Mouse (Mus musculus) midbrain, embryonic 14.5 days (tissue): ENCODE data around the gene B4galnt3. TPM values are rescaled to one million over a fixed set of nuclear protein-coding genes. Genes with fewer than 3 reads are reported as not detected.
A peak's percentile ranks its signal among the peaks of the same experiment; 100 is the strongest.

Experiments used
- ATAC-seq: fragments of 200-750 bp; cut with Nextera tagmentation; 2 replicates; pipeline ENCODE4 v1.8.0; 2017; ENCODE audit warnings: moderate number of reproducible peaks, moderate library complexity; ENCODE audit not compliant: low FRiP score, low TSS enrichment
- DNase-seq: peaks from one replicate; pipeline ENCODE4 v3.0.0-alpha.2; 2015
- H3K27ac ChIP-seq: fragments of 300-500 bp; sonication (generic); replicated peaks from 2 replicates; pipeline ENCODE4 v1.5.1; 2014; ENCODE audit warnings: mild to moderate bottlenecking, low read depth, low read length, moderate library complexity
- H3K27me3 ChIP-seq: fragments of 300-500 bp; sonication (generic); 2 replicates; pipeline ENCODE4 v1.6.1; 2014; ENCODE audit warnings: low read length, control low read depth, mixed read lengths; ENCODE audit not compliant: control insufficient read depth, insufficient read depth
- H3K36me3 ChIP-seq: fragments of 300-500 bp; sonication (generic); 2 replicates; pipeline ENCODE4 v1.6.1; 2014; ENCODE audit warnings: low read length, control low read depth; ENCODE audit not compliant: control insufficient read depth, insufficient read depth
- H3K4me1 ChIP-seq: fragments of 300-500 bp; sonication (generic); 2 replicates; pipeline ENCODE4 v1.6.1; 2014; ENCODE audit warnings: mild to moderate bottlenecking, antibody characterized with exemption, low read length, control low read depth; ENCODE audit not compliant: control insufficient read depth, insufficient read depth
- H3K4me2 ChIP-seq: fragments of 300-500 bp; sonication (generic); 2 replicates; pipeline ENCODE4 v1.6.1; 2014; ENCODE audit warnings: mild to moderate bottlenecking, low read length, moderate library complexity
- H3K4me3 ChIP-seq: fragments of 300-500 bp; sonication (generic); replicated peaks from 2 replicates; pipeline ENCODE4 v1.5.1; 2014; ENCODE audit warnings: low read depth, low read length
- H3K9ac ChIP-seq: fragments of 300-500 bp; sonication (generic); replicated peaks from 2 replicates; pipeline ENCODE4 v1.6.1; 2014; ENCODE audit warnings: mild to moderate bottlenecking, low read length, moderate library complexity
- H3K9me3 ChIP-seq: fragments of 300-500 bp; sonication (generic); 2 replicates; pipeline ENCODE4 v1.6.1; 2016; ENCODE audit warnings: low read length, control low read depth, mixed read lengths; ENCODE audit not compliant: control insufficient read depth
- WGBS: fragments of 180-500 bp; shearing (Covaris S2); extraction: QIAGEN DNeasy Blood & Tissue Kit; methylation state at CpG from one replicate; pipeline ENCODE4 v1.1.7; 2014; 5-methylcytosine and 5-hydroxymethylcytosine counted together
- polyA plus RNA-seq: library from polyadenylated mRNA; unstranded; fragments of >200 nt; fragmentation: Nextera tagmentation; extraction: Ambion mirVana; gene quantifications from 2 replicates; pipeline ENCODE4 v1.2.1, GENCODE M21; 2014

The B4galnt3 gene
- polyA plus RNA-seq, 1 experiment from 2014 or later = not detected

DNA sequence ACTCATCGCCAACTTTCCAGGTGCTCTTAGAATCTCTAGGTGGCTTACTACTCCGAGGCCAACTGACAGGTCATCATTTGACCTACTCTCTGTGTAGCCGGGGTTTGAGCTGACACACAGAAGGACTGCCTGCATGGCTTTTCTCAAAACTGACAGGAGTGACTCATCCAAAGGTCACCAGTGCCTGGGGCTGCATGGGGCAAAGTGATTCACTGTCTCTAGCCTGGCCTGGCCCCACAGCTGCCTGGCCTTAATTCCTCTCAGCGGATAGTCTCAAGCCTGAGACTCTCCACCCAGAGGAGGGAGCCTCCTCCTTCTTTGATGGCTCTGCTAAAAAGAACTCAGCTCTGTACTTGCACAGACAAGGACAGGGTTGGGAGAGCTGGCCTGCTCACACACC, 103.4 kb downstream of the B4galnt3 start:
- no peak for ATAC-seq
- 88% methylated on average over 4 of the region's 4 CpGs for WGBS

DNA sequence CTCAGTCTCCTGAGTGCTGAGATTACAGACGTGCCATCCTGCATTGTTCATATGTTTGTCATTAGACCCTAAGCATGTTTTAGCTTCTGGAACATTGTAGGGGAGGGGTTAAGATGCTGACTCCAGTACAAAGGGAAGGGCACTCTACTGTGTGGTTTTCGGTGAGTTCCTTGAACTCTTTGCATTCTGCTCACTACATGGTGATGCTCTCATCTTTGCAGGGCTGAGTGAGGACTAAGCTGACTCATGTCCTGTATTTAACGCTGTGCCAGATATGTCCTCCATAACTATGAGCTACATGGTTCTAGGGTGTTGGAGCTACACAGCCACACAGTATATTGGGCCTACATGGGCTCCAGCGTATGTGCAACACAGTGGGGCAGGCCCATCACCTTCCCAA, 104.0 kb downstream of the B4galnt3 start:
- ATAC-seq = no peak
- WGBS = 93% methylated on average over 4 of the region's 4 CpGs
- Histone ChIP-seq H3K27ac (no peak overlapping the region), H3K27me3 (no peaks in the 10 kb centered on the region), H3K4me3 (no peak overlapping the region), H3K4me1 (peaks cover 8% of the 10 kb centered on the region; the same call in 1 of the 2 replicates), H3K9me3 (no peaks in the 10 kb centered on the region), H3K9ac (no peak overlapping the region), H3K4me2 (no peak overlapping the region), H3K36me3 (no peaks in the 10 kb centered on the region)
- no peak for DNase-seq

More for the DNA sequence above, 103.4 kb downstream of the B4galnt3 start:
- Histone ChIP-seq H3K27me3 (no peaks in the 10 kb centered on the region), H3K36me3 (no peaks in the 10 kb centered on the region), H3K9me3 (no peaks in the 10 kb centered on the region), H3K4me3 (no peak overlapping the region), H3K9ac (no peak overlapping the region), H3K27ac (no peak overlapping the region), H3K4me1 (peaks cover 8% of the 10 kb centered on the region; the same call in 1 of the 2 replicates), H3K4me2 (no peak overlapping the region)
- DNase-seq = no peak

- no peaks in the 10 kb centered on the region for H3K9me3 ChIP-seq
Observed at GRCm38 (mm10) chr6:120189287-120189686, 105.1 kb downstream of the B4galnt3 start.

DNA sequence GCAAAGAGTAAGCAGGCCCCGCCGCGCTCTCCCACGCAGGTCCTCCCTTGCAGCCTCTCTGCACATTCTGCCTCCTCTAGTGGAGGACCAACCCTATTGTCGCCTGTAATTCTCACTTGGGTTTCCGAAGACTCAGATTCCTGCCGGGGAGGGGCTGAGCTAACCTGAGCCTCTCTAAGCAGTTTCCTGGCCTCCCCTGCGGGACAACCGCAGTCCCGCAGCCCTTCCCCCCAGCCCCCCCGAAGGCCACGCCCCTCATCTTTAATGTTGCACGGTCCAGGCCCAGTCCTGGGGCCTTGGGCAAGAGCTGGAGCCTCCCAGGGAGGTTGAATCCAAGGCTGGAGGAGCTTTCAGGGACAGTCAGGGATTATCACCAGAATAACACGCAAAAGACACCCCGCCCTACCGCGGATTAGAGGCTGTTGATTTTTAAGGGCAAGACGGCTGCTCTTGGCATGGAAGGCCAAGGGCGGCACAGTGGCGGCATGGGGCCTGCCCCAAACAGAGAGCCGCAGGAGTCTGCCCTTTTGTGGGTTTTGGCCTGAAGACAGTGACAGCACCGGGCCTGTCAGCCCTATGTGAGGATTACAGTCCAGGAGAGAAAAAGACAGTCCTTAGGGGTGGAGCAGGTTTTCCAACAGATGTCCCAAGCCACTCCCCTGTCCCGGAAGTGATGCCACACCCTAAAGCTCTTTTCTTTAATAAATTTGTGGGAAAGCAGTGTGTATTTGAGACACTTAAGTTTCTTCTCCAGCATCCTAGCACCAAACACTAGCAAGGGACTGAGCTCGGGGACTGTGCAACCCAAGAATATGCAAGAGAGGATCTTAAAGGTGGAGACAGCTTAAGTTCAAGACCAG, 105.8 kb downstream of the B4galnt3 start:
- H3K36me3 ChIP-seq = no peaks in the 10 kb centered on the region
- WGBS = 14% methylated on average over 24 of the region's 24 CpGs
- ATAC-seq (no peak), DNase-seq (peak; percentile 51)
- H3K9me3 ChIP-seq = no peaks in the 10 kb centered on the region
- no peaks in the 10 kb centered on the region for H3K27me3 ChIP-seq
- H3K9ac ChIP-seq = no peak overlapping the region
- H3K27ac ChIP-seq = no peak overlapping the region
- peak overlapping the region; percentile 27 for H3K4me2 ChIP-seq
- H3K4me3 ChIP-seq = no peak overlapping the region
- H3K4me1 ChIP-seq = peaks cover 8% of the 10 kb centered on the region; the same call in 1 of the 2 replicates

More at GRCm38 (mm10) chr6:120189287-120189686, 105.1 kb downstream of the B4galnt3 start:
- Histone ChIP-seq H3K4me1 (peaks cover 8% of the 10 kb centered on the region; the same call in 1 of the 2 replicates), H3K9ac (no peak overlapping the region), H3K27ac (no peak overlapping the region), H3K36me3 (no peaks in the 10 kb centered on the region), H3K4me2 (no peak overlapping the region), H3K27me3 (no peaks in the 10 kb centered on the region), H3K4me3 (no peak overlapping the region)
- ATAC-seq = no peak
- no peak for DNase-seq
- 78% methylated on average over 5 of the region's 5 CpGs for WGBS

DNA sequence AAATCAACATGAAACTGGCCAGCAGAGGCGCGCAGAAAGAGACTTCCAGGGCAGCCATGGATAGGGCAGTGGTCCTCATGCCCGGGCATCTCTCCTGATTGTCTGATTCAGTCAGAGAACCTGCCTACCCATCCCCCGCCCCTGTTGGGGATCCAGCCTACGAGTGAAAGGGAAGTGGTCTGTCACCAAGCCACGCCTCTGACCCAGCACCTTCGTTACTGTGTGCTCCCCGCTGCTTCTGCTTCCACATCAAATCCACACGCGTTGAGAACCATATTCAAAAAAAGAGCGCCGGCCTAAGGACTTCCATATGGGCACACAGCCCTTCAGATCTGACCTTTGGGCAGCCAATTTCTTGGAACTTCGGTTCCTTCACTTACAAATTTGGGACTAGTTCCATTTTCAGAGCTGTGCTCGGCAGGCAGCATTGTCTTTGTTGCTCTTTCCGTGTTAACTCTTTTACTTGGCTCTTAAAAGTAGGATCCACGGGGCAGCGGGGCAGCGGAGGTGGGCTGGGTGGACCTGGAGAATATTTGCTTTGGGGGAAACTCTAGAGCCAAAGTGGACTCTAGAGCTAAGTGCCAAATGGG, 106.7 kb downstream of the B4galnt3 start:
- Histone ChIP-seq H3K4me2 (peak overlapping the region; percentile 18), H3K27ac (no peak overlapping the region), H3K36me3 (no peaks in the 10 kb centered on the region), H3K27me3 (no peaks in the 10 kb centered on the region), H3K4me1 (peaks cover 8% of the 10 kb centered on the region; the same call in 1 of the 2 replicates), H3K9me3 (no peaks in the 10 kb centered on the region), H3K9ac (no peak overlapping the region), H3K4me3 (no peak overlapping the region)
- DNase-seq (peak; percentile 33), ATAC-seq (no peak)
- 20% methylated on average over 18 of the region's 18 CpGs for WGBS

DNA sequence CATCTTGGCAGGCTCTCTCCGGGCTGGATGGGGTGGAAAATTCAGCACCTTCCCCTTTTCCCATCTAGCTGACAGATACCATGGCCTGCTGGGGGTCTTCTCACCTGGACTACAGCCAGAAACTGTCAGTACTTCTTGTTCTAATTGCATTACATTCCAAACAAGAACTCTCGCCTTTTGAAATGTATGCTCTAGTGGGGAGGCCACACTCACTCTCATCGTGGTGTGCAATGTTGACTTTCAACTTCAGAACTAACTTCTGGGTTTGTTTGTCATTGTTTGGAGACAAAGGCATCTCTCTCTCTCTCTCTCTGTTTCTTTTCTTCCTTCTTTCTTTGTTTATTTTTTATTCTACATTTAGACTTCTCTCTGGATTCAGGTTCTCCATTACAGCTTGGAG, 107.8 kb downstream of the B4galnt3 start:
- H3K36me3 ChIP-seq = no peaks in the 10 kb centered on the region
- H3K4me2 ChIP-seq = no peak overlapping the region
- H3K4me3 ChIP-seq = no peak overlapping the region
- H3K27ac ChIP-seq = no peak overlapping the region
- H3K9me3 ChIP-seq = no peaks in the 10 kb centered on the region
- peaks cover 8% of the 10 kb centered on the region; the same call in 1 of the 2 replicates for H3K4me1 ChIP-seq
- ATAC-seq = no peak
- H3K9ac ChIP-seq = no peak overlapping the region
- H3K27me3 ChIP-seq = no peaks in the 10 kb centered on the region
- whole genome bisulfite sequencing = 77% methylated on average over 3 of the region's 3 CpGs
- DNase-seq = no peak

DNA sequence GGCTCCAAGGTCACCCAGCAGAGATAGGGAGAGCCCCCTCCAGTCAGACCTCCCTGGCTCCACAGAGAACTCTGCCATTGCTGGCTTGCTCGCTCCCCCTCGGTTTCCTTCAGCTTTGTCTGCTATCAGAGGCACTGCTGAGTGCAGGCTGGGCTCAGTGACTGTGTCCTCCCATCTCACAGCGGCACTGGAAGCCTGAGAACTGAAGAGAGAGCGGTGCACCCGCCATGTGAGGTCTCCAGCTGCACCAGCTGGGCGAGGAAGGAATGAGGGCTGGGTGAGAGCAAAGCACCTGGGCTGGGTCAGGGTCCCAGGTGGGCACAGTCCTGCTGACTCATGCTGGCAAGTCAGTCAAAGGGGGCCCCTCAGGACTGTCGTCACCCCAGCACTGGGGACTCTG, 108.6 kb downstream of the B4galnt3 start:
- Histone ChIP-seq H3K27me3 (no peaks in the 10 kb centered on the region), H3K27ac (no peak overlapping the region), H3K4me1 (peaks cover 8% of the 10 kb centered on the region; the same call in 1 of the 2 replicates), H3K4me2 (no peak overlapping the region), H3K9ac (no peak overlapping the region), H3K9me3 (no peaks in the 10 kb centered on the region), H3K4me3 (no peak overlapping the region), H3K36me3 (no peaks in the 10 kb centered on the region)
- DNase-seq = no peak
- WGBS = 38% methylated on average over 7 of the region's 7 CpGs
- no peak for ATAC-seq

GRCm38 (mm10) chr6:120185012-120185730, 109.2 kb downstream of the B4galnt3 start:
- H3K4me2 ChIP-seq = no peak overlapping the region
- no peak overlapping the region for H3K27ac ChIP-seq
- H3K4me1 ChIP-seq = peaks cover 8% of the 10 kb centered on the region; the same call in 1 of the 2 replicates
- no peaks in the 10 kb centered on the region for H3K9me3 ChIP-seq
- 89% methylated on average over 12 of the region's 12 CpGs for WGBS
- no peak for DNase-seq
- no peaks in the 10 kb centered on the region for H3K27me3 ChIP-seq
- H3K4me3 ChIP-seq = no peak overlapping the region
- H3K9ac ChIP-seq = no peak overlapping the region
- no peak for ATAC-seq
- H3K36me3 ChIP-seq = no peaks in the 10 kb centered on the region
